Mouse (Mus musculus): ENCODE measurements around the gene Gm10160. TPM values are rescaled to one million over a fixed set of nuclear protein-coding genes. Genes with fewer than 3 reads are reported as not detected.

Gm10160 gene
- not detected for polyA plus RNA-seq (2017; shearing (Covaris generic))

GRCm38 (mm10) chr7:81855694-81856093 lies at the start of gene Gm10160:
TSS of gene Gm10160 (minus strand) at chr7:81855794.

GRCm38 (mm10) chr7:81858968-81859721 lies 3.6 kb upstream of the Gm10160 start, which contains the start of gene Tm6sf1:
TSS of gene Tm6sf1 (plus strand) at chr7:81859001.

GRCm38 (mm10) chr7:81829379-81829894 lies 26.2 kb downstream of the Gm10160 start, which contains the start of gene Btbd1:
TSS of gene Btbd1 (minus strand) at chr7:81829431.

Other genes with a start within 250 kb of the Gm10160 start
- 0.23 TPM for gene Homer2, start 148.3 kb downstream of the Gm10160 start, polyA plus RNA-seq (2017; shearing (Covaris generic))
- gene Ramac, start 92.9 kb downstream of the Gm10160 start, polyA plus RNA-seq (2017; shearing (Covaris generic)), result 146 TPM
- 73.0 TPM for gene 3110040N11Rik, start 66.3 kb downstream of the Gm10160 start, polyA plus RNA-seq (2017; shearing (Covaris generic))
- gene Btbd1, start 26.4 kb downstream of the Gm10160 start, polyA plus RNA-seq (2017; shearing (Covaris generic)), result 12.1 TPM
- 6.5 TPM for gene Tm6sf1, start 3.2 kb upstream of the Gm10160 start, polyA plus RNA-seq (2017; shearing (Covaris generic))
- 5.3 TPM for gene Hdgfl3, start 78.7 kb upstream of the Gm10160 start, polyA plus RNA-seq (2017; shearing (Covaris generic))
- not detected for gene Bnc1, start 136.5 kb upstream of the Gm10160 start, polyA plus RNA-seq (2017; shearing (Covaris generic))

All from activated CD4-positive, CD25-positive, alpha-beta regulatory T cell, adult 9 weeks (primary cell).